Mouse (Mus musculus) lung, adult 2 months (tissue): ENCODE measurements around the gene Lnx1.

Source experiments
- CTCF ChIP-seq: fragments of 200-500 bp; IDR thresholded peaks from 2 replicates; pipeline ENCODE4 v1.5.1; 2011; ENCODE audit warnings: mild to moderate bottlenecking, low read length, control low read depth; ENCODE audit not compliant: insufficient read depth
- POLR2A ChIP-seq: fragments of 200-500 bp; IDR thresholded peaks from 2 replicates; pipeline ENCODE4 v1.6.1; 2011; ENCODE audit warnings: low read depth, mild to moderate bottlenecking, control low read depth, low read length, borderline replicate concordance; ENCODE audit errors: extremely low read depth

- TF ChIP-seq CTCF: no peak
- TF ChIP-seq POLR2A: no peak
These were observed 153.1 kb downstream of the Lnx1 start for GRCm38 (mm10) chr5:74549566-74549965.
